Mouse (Mus musculus) neural tube, embryonic 13.5 days (tissue): ENCODE results near the gene Mlst8. TPM values are rescaled to one million over a fixed set of nuclear protein-coding genes. Genes with fewer than 3 reads are reported as not detected.
A peak's percentile ranks its signal among the peaks of the same experiment; 100 is the strongest.
"Not testable (repeated sequence)": the region's sequence is repeated elsewhere in the genome, so short reads cannot be mapped to it uniquely, and the experiment has no call there.

Source experiments
- ATAC-seq: fragments of 200-750 bp; cut with Nextera tagmentation; 2 replicates; pipeline ENCODE4 v1.8.0; 2017; ENCODE audit warnings: low read depth, mild to moderate bottlenecking, moderate TSS enrichment, moderate library complexity
- H3K27ac ChIP-seq: fragments of 300-500 bp; sonication (generic); replicated peaks from 2 replicates; pipeline ENCODE4 v1.5.1; 2015; ENCODE audit warnings: moderate library complexity, mild to moderate bottlenecking, inconsistent platforms
- H3K27me3 ChIP-seq: fragments of 300-500 bp; sonication (generic); 2 replicates; pipeline ENCODE4 v1.6.1; 2015; ENCODE audit warnings: mild to moderate bottlenecking, inconsistent platforms
- H3K36me3 ChIP-seq: fragments of 300-500 bp; sonication (generic); 2 replicates; pipeline ENCODE4 v1.6.1; 2015; ENCODE audit warnings: mild to moderate bottlenecking, inconsistent platforms
- H3K4me1 ChIP-seq: fragments of 300-500 bp; sonication (generic); replicated peaks from 2 replicates; pipeline ENCODE4 v1.6.1; 2015; ENCODE audit warnings: inconsistent platforms
- H3K4me2 ChIP-seq: fragments of 300-500 bp; sonication (generic); 2 replicates; pipeline ENCODE4 v1.6.1; 2015; ENCODE audit warnings: inconsistent platforms, mild to moderate bottlenecking, moderate library complexity
- H3K4me3 ChIP-seq: fragments of 300-500 bp; sonication (generic); 2 replicates; pipeline ENCODE4 v1.5.1; 2015; ENCODE audit warnings: mild to moderate bottlenecking, inconsistent platforms
- H3K9ac ChIP-seq: fragments of 300-500 bp; sonication (generic); 2 replicates; pipeline ENCODE4 v1.6.1; 2015; ENCODE audit warnings: moderate library complexity, mild to moderate bottlenecking, inconsistent platforms
- H3K9me3 ChIP-seq: fragments of 300-500 bp; sonication (generic); 2 replicates; pipeline ENCODE4 v1.6.1; 2016; ENCODE audit warnings: inconsistent platforms
- WGBS: fragments of 180-500 bp; shearing (Covaris S2); methylation state at CpG from one replicate; pipeline ENCODE4 v1.1.7; 2015; 5-methylcytosine and 5-hydroxymethylcytosine counted together
- polyA plus RNA-seq: library from polyadenylated mRNA; unstranded; fragments of >200 nt; fragmentation: Nextera tagmentation; extraction: Ambion mirVana; gene quantifications from 2 replicates; pipeline ENCODE4 v1.2.1, GENCODE M21; 2015

Mlst8 gene
- polyA plus RNA-seq, 1 experiment from 2014 or later, result 35.7 TPM

DNA sequence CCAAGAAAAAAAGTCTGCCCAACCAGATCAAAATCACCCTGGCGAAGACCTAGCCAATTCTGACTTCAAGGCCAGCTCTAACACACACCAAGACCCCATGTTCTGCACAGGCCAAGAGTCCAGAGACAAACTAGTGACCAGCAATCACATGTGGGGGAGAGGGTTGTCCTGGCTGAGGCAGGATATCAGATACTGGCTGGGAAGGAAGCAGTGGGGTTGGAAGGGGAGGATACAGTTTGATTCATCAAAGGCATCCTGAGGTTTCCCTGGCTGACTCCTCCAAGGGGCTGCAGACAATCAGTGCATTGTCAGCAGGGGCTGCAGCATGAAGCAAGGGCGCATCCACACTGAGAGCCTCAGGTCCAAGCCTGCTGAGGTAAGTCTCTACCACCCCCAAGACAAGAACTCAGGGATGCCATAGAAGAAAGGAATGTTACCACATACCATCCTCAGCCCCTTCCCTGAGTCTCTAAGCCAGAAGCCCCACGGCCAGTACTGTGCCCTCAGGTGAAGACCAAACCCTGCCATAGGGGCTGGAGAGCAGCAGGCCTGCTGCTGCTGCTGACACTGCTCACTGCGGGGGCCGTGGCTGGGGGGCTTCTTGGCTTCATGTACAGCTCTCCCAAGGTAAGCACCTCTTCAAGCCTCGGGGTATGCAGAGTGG is 5.1 kb downstream of the Mlst8 start, which contains the start of gene Bricd5:
Bricd5 (plus strand) TSS at position 273 of the 664 bp plus-strand sequence.
- Histone ChIP-seq H3K4me1 (peaks cover 62% of the 10 kb centered on the region), H3K9me3 (no peaks in the 10 kb centered on the region), H3K9ac (peak within 1 kb of the TSS; percentile 90), H3K36me3 (peaks cover 47% of the 10 kb centered on the region), H3K27ac (0 out of 2 replicates have a peak within 1 kb of the TSS, but pooled peaks have one; percentile 28), H3K4me3 (no peak within 1 kb of the TSS), H3K4me2 (peak within 1 kb of the TSS; percentile 100), H3K27me3 (no peaks in the 10 kb centered on the region)
- ATAC-seq, result no peak
- WGBS, result 80% methylated on average over 6 of the region's 6 CpGs

- peak overlapping the region; percentile 91 for H3K4me3 ChIP-seq
- H3K27me3 ChIP-seq, result no peaks in the 10 kb centered on the region
- no peak for ATAC-seq
- no peak overlapping the region for H3K27ac ChIP-seq
- peaks cover 53% of the 10 kb centered on the region for H3K4me1 ChIP-seq
- peak overlapping the region; percentile 90 for H3K9ac ChIP-seq
- H3K9me3 ChIP-seq, result no peaks in the 10 kb centered on the region
- peak overlapping the region; percentile 100 for H3K4me2 ChIP-seq
- WGBS, result 73% methylated on average over 4 of the region's 4 CpGs
- H3K36me3 ChIP-seq, result peaks cover 47% of the 10 kb centered on the region
Measured at GRCm38 (mm10) chr17:24472512-24472911, 6.4 kb downstream of the Mlst8 start.

GRCm38 (mm10) chr17:24470701-24471527 is 8.0 kb downstream of the Mlst8 start:
- no peaks in the 10 kb centered on the region for H3K9me3 ChIP-seq
- 1% methylated on average over 66 of the region's 68 CpGs for WGBS
- peaks cover 31% of the 10 kb centered on the region for H3K36me3 ChIP-seq
- H3K4me3 ChIP-seq, result peak overlapping the region; percentile 91
- ATAC-seq, result peak; percentile 44
- H3K27me3 ChIP-seq, result no peaks in the 10 kb centered on the region
- H3K9ac ChIP-seq, result peak overlapping the region; percentile 90
- H3K27ac ChIP-seq, result peak overlapping the region; percentile 91
- peaks cover 49% of the 10 kb centered on the region for H3K4me1 ChIP-seq
- H3K4me2 ChIP-seq, result peak overlapping the region; percentile 100

DNA sequence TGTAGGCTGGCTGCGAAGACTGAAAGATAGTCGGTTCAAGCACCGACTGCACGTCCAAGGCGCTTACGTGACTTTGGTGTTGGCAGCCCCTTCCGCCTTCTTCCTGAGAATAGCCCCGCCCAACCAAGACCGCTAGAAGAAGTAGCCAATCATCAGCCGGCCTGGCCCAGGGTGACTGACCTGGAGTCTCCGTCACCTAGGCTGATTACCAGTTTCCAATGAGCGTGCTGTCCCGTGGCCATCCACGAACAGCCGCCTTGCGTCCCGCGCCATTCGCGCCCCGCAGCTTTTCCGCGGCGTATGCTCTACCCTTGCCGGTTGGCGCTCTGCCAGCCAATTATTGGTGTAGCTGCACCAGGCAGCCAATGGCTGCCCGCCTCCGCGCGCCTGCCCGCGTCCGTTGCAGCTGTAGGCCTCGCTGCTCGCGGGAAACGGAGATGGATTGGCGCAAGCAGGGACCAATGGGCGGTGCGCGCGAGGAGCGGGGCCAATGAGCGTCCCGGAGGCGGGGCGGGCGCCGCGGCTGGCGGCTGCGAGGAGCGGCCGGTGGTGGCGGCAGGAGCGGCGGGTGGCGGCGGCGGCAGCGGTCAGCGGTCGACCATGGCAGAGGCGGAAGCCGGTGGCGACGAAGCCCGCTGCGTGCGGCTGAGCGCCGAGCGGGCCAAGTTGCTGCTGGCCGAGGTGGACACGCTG is 8.8 kb downstream of the Mlst8 start, which contains the start of the genes E4f1 and Pgp:
E4f1 (minus strand) TSS at position 404 of the 693 bp plus-strand sequence.
Pgp (plus strand) TSS at position 483 of the 693 bp plus-strand sequence.
- peak; percentile 98 for ATAC-seq
- Histone ChIP-seq H3K27ac (peak within 1 kb of the TSS; percentile 91), H3K4me2 (peak within 1 kb of the TSS; percentile 100), H3K27me3 (no peaks in the 10 kb centered on the region), H3K36me3 (peaks cover 23% of the 10 kb centered on the region), H3K9me3 (no peaks in the 10 kb centered on the region), H3K9ac (peak within 1 kb of the TSS; percentile 90), H3K4me1 (peaks cover 48% of the 10 kb centered on the region), H3K4me3 (peak within 1 kb of the TSS; percentile 91)
- WGBS, result under 1% methylated on average over 75 of the region's 75 CpGs

DNA sequence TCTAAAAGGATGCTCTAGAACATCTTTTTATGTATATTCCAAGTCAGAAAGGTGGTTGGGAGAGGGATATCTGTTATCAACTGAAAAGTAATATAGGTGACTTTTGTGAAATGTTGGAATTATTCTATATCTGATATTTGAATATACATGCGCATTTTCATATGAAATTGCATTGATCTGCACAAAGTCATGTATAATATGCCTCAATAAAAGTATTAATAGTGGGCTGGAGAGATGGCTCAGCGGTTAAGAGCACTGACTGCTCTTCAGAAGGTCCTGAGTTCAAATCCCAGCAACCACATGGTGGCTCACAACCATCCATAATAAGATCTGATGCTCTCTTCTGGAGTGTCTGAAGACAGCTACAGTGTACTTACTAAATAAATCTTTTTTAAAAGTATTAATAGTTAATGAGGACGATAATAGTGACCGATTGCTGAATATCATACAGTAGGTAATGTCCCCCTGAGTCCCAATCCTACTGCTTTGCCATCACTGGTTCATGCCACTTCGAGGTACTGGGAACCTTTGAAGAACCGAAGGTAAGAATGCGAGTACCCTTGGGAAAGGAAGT is 9.5 kb downstream of the Mlst8 start:
- H3K4me3 ChIP-seq, result peak overlapping the region; percentile 91
- H3K36me3 ChIP-seq, result peaks cover 16% of the 10 kb centered on the region
- ATAC-seq, result no peak
- peaks cover 42% of the 10 kb centered on the region for H3K4me1 ChIP-seq
- H3K9ac ChIP-seq, result peak overlapping the region; percentile 73
- peak overlapping the region; percentile 91 for H3K27ac ChIP-seq
- H3K9me3 ChIP-seq, result no peaks in the 10 kb centered on the region
- 18% methylated on average over 7 of the region's 7 CpGs for WGBS
- no peaks in the 10 kb centered on the region for H3K27me3 ChIP-seq
- H3K4me2 ChIP-seq, result peak overlapping the region; percentile 100

- no peaks in the 10 kb centered on the region for H3K27me3 ChIP-seq
- H3K9ac ChIP-seq, result no peak overlapping the region
- H3K4me1 ChIP-seq, result peaks cover 35% of the 10 kb centered on the region
- no peak overlapping the region for H3K27ac ChIP-seq
- no peaks in the 10 kb centered on the region for H3K9me3 ChIP-seq
- H3K4me3 ChIP-seq, result no peak overlapping the region
- 85% methylated on average over 5 of the region's 5 CpGs for WGBS
- ATAC-seq, result no peak
- H3K4me2 ChIP-seq, result no peak overlapping the region
- peaks cover 9% of the 10 kb centered on the region for H3K36me3 ChIP-seq
Measured at GRCm38 (mm10) chr17:24468636-24469246, 10.1 kb downstream of the Mlst8 start.

- ATAC-seq, result no peak
- Histone ChIP-seq H3K4me3 (no peak overlapping the region), H3K9ac (no peak overlapping the region), H3K27me3 (no peaks in the 10 kb centered on the region), H3K27ac (no peak overlapping the region), H3K4me2 (no peak overlapping the region), H3K9me3 (no peaks in the 10 kb centered on the region), H3K4me1 (no peaks in the 10 kb centered on the region), H3K36me3 (no peaks in the 10 kb centered on the region)
- 56% methylated on average over 6 of the region's 6 CpGs for WGBS
Measured at GRCm38 (mm10) chr17:24463374-24464133, 15.3 kb downstream of the Mlst8 start.

DNA sequence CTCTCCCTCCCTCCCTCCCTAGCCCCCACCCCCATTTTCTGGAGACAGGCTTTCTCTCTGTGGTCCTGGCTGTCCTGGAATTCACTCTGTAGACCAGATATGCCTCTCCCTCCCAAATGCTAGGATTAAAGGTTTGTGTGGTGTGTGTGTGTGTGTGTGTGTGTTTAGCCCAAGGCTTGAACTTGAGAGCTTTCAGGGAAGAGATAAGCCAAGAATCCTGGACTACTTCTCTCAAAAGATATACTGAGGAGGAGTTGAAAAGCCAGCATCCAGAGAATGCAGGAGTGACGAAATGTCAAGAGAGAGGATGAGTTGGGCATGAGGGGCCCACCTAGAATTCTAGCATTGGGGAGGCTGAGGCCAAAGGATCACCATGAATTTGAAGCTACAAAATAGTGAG is 15.9 kb downstream of the Mlst8 start:
- Histone ChIP-seq H3K4me3 (no peak overlapping the region), H3K4me1 (no peaks in the 10 kb centered on the region), H3K27me3 (no peaks in the 10 kb centered on the region), H3K27ac (no peak overlapping the region), H3K9ac (no peak overlapping the region), H3K4me2 (no peak overlapping the region), H3K9me3 (no peaks in the 10 kb centered on the region), H3K36me3 (no peaks in the 10 kb centered on the region)
- no peak for ATAC-seq
- WGBS, result 82% methylated on average over 1 of the region's 1 CpGs

- Histone ChIP-seq H3K9me3 (no peaks in the 10 kb centered on the region), H3K4me3 (no peak overlapping the region), H3K4me1 (no peaks in the 10 kb centered on the region), H3K4me2 (no peak overlapping the region), H3K27ac (no peak overlapping the region), H3K27me3 (no peaks in the 10 kb centered on the region), H3K9ac (no peak overlapping the region), H3K36me3 (no peaks in the 10 kb centered on the region)
- no peak for ATAC-seq
- 76% methylated on average over 2 of the region's 2 CpGs for WGBS
Measured at GRCm38 (mm10) chr17:24461580-24461979, 17.3 kb downstream of the Mlst8 start.

GRCm38 (mm10) chr17:24455523-24456206 is 23.2 kb downstream of the Mlst8 start:
- not testable (repeated sequence) for H3K27me3 ChIP-seq, H3K36me3 ChIP-seq, H3K27ac ChIP-seq, H3K9me3 ChIP-seq, H3K9ac ChIP-seq
- WGBS, result 55% methylated on average over 10 of the region's 10 CpGs
- peaks cover 27% of the 10 kb centered on the region for H3K4me1 ChIP-seq
- peak; percentile 40 for ATAC-seq
- H3K4me3 ChIP-seq, result peak overlapping the region; percentile 91
- peak overlapping the region; percentile 87 for H3K4me2 ChIP-seq
